Mouse (Mus musculus): ENCODE measurements at regions not wholly inside any gene's neighbourhood (a gene's known extent, or its start where the extent isn't known, plus 50 kb on each side); places are given as distances from the start of the nearest gene placed in this dataset.

GRCm38 (mm10) chr6:31155857-31156256 lies 197.0 kb upstream of the Klf14 start:
- H3K27me3 ChIP-seq (ENCODE audit: insufficient read depth, low read length) = no peaks in the 10 kb centered on the region
- peak; percentile 83 for TF ChIP-seq CTCF (IDR thresholded peaks at IDR 0.05)
- H3K4me3 ChIP-seq (ENCODE audit: low read depth, low read length) = no peak overlapping the region
- DNase-seq (ENCODE audit: low spot score) = peak; percentile 72
- no peak overlapping the region for H3K27ac ChIP-seq (ENCODE audit: low read depth, low read length)
- no peaks in the 10 kb centered on the region for H3K4me1 ChIP-seq (ENCODE audit: insufficient read depth, low read length)
- no peak for ATAC-seq (ENCODE audit: low FRiP score)
- H3K9me3 ChIP-seq (ENCODE audit: low read length) = no peaks in the 10 kb centered on the region
- H3K9ac ChIP-seq (replicated peaks; ENCODE audit: low read length, poor library complexity, severe bottlenecking) = no peak overlapping the region
- 23% methylated on average over 5 of the region's 5 CpGs for WGBS
- no peaks in the 10 kb centered on the region for H3K36me3 ChIP-seq (ENCODE audit: insufficient read depth, low read length)
- H3K4me2 ChIP-seq (ENCODE audit: low read depth, low read length, poor library complexity, severe bottlenecking) = no peak overlapping the region

- H3K27ac ChIP-seq (ENCODE audit: low read depth, low read length) = no peak overlapping the region
- TF ChIP-seq CTCF (IDR thresholded peaks at IDR 0.05) = no peak
- no peak overlapping the region for H3K4me2 ChIP-seq (ENCODE audit: low read depth, low read length, poor library complexity, severe bottlenecking)
- WGBS = 87% methylated on average over 2 of the region's 2 CpGs
- H3K4me3 ChIP-seq (ENCODE audit: low read depth, low read length) = no peak overlapping the region
- DNase-seq (ENCODE audit: low spot score) (no peak), ATAC-seq (ENCODE audit: low FRiP score) (no peak)
- no peaks in the 10 kb centered on the region for H3K4me1 ChIP-seq (ENCODE audit: insufficient read depth, low read length)
- H3K36me3 ChIP-seq (ENCODE audit: insufficient read depth, low read length) = no peaks in the 10 kb centered on the region
- H3K9ac ChIP-seq (replicated peaks; ENCODE audit: low read length, poor library complexity, severe bottlenecking) = no peak overlapping the region
- H3K27me3 ChIP-seq (ENCODE audit: insufficient read depth, low read length) = no peaks in the 10 kb centered on the region
- no peaks in the 10 kb centered on the region for H3K9me3 ChIP-seq (ENCODE audit: low read length)
Observed at GRCm38 (mm10) chr6:31156999-31157398, 198.1 kb upstream of the Klf14 start.

- Histone ChIP-seq H3K9me3 (ENCODE audit: low read length) (no peaks in the 10 kb centered on the region), H3K4me2 (ENCODE audit: low read depth, low read length, poor library complexity, severe bottlenecking) (no peak overlapping the region), H3K9ac (replicated peaks; ENCODE audit: low read length, poor library complexity, severe bottlenecking) (no peak overlapping the region), H3K4me3 (ENCODE audit: low read depth, low read length) (no peak overlapping the region), H3K4me1 (ENCODE audit: insufficient read depth, low read length) (no peaks in the 10 kb centered on the region), H3K27me3 (ENCODE audit: insufficient read depth, low read length) (no peaks in the 10 kb centered on the region), H3K36me3 (ENCODE audit: insufficient read depth, low read length) (no peaks in the 10 kb centered on the region), H3K27ac (ENCODE audit: low read depth, low read length) (no peak overlapping the region)
- WGBS = 87% methylated on average over 6 of the region's 6 CpGs
- no peak for TF ChIP-seq CTCF (IDR thresholded peaks at IDR 0.05)
- ATAC-seq (ENCODE audit: low FRiP score) = no peak
- no peak for DNase-seq (ENCODE audit: low spot score)
Observed at GRCm38 (mm10) chr6:31157429-31157828, 198.6 kb upstream of the Klf14 start.

- no peak overlapping the region for H3K9ac ChIP-seq (replicated peaks; ENCODE audit: low read length, poor library complexity, severe bottlenecking)
- H3K27me3 ChIP-seq (ENCODE audit: insufficient read depth, low read length) = no peaks in the 10 kb centered on the region
- H3K4me3 ChIP-seq (ENCODE audit: low read depth, low read length) = no peak overlapping the region
- H3K4me2 ChIP-seq (ENCODE audit: low read depth, low read length, poor library complexity, severe bottlenecking) = no peak overlapping the region
- ATAC-seq (ENCODE audit: low FRiP score) (peak; percentile 36; the same call in 1 of the 2 replicates), DNase-seq (ENCODE audit: low spot score) (peak; percentile 86)
- no peaks in the 10 kb centered on the region for H3K36me3 ChIP-seq (ENCODE audit: insufficient read depth, low read length)
- no peaks in the 10 kb centered on the region for H3K9me3 ChIP-seq (ENCODE audit: low read length)
- no peaks in the 10 kb centered on the region for H3K4me1 ChIP-seq (ENCODE audit: insufficient read depth, low read length)
- WGBS = 57% methylated on average over 7 of the region's 7 CpGs
- no peak for TF ChIP-seq CTCF (IDR thresholded peaks at IDR 0.05)
- H3K27ac ChIP-seq (ENCODE audit: low read depth, low read length) = no peak overlapping the region
Observed at GRCm38 (mm10) chr6:31158648-31159047, 199.8 kb upstream of the Klf14 start.

- Histone ChIP-seq H3K4me1 (ENCODE audit: insufficient read depth, low read length) (no peaks in the 10 kb centered on the region), H3K9ac (replicated peaks; ENCODE audit: low read length, poor library complexity, severe bottlenecking) (no peak overlapping the region), H3K27me3 (ENCODE audit: insufficient read depth, low read length) (no peaks in the 10 kb centered on the region), H3K4me2 (ENCODE audit: low read depth, low read length, poor library complexity, severe bottlenecking) (no peak overlapping the region), H3K27ac (ENCODE audit: low read depth, low read length) (no peak overlapping the region), H3K4me3 (ENCODE audit: low read depth, low read length) (no peak overlapping the region), H3K9me3 (ENCODE audit: low read length) (no peaks in the 10 kb centered on the region), H3K36me3 (ENCODE audit: insufficient read depth, low read length) (no peaks in the 10 kb centered on the region)
- DNase-seq (ENCODE audit: low spot score) (peak; percentile 30), ATAC-seq (ENCODE audit: low FRiP score) (no peak)
- TF ChIP-seq CTCF (IDR thresholded peaks at IDR 0.05) = no peak
- 37% methylated on average over 8 of the region's 8 CpGs for WGBS
Observed at GRCm38 (mm10) chr6:31159240-31159639, 200.4 kb upstream of the Klf14 start.

GRCm38 (mm10) chr6:31159935-31160670 lies 201.2 kb upstream of the Klf14 start:
- TF ChIP-seq CTCF (IDR thresholded peaks at IDR 0.05) = no peak
- WGBS = 76% methylated on average over 16 of the region's 16 CpGs
- no peaks in the 10 kb centered on the region for H3K36me3 ChIP-seq (ENCODE audit: insufficient read depth, low read length)
- H3K27ac ChIP-seq (ENCODE audit: low read depth, low read length) = no peak overlapping the region
- no peaks in the 10 kb centered on the region for H3K9me3 ChIP-seq (ENCODE audit: low read length)
- no peak overlapping the region for H3K4me2 ChIP-seq (ENCODE audit: low read depth, low read length, poor library complexity, severe bottlenecking)
- H3K4me3 ChIP-seq (ENCODE audit: low read depth, low read length) = no peak overlapping the region
- ATAC-seq (ENCODE audit: low FRiP score) = no peak
- no peak overlapping the region for H3K9ac ChIP-seq (replicated peaks; ENCODE audit: low read length, poor library complexity, severe bottlenecking)
- H3K27me3 ChIP-seq (ENCODE audit: insufficient read depth, low read length) = no peaks in the 10 kb centered on the region
- no peaks in the 10 kb centered on the region for H3K4me1 ChIP-seq (ENCODE audit: insufficient read depth, low read length)
- DNase-seq (ENCODE audit: low spot score) = no peak
